In the genomic region with DNA sequence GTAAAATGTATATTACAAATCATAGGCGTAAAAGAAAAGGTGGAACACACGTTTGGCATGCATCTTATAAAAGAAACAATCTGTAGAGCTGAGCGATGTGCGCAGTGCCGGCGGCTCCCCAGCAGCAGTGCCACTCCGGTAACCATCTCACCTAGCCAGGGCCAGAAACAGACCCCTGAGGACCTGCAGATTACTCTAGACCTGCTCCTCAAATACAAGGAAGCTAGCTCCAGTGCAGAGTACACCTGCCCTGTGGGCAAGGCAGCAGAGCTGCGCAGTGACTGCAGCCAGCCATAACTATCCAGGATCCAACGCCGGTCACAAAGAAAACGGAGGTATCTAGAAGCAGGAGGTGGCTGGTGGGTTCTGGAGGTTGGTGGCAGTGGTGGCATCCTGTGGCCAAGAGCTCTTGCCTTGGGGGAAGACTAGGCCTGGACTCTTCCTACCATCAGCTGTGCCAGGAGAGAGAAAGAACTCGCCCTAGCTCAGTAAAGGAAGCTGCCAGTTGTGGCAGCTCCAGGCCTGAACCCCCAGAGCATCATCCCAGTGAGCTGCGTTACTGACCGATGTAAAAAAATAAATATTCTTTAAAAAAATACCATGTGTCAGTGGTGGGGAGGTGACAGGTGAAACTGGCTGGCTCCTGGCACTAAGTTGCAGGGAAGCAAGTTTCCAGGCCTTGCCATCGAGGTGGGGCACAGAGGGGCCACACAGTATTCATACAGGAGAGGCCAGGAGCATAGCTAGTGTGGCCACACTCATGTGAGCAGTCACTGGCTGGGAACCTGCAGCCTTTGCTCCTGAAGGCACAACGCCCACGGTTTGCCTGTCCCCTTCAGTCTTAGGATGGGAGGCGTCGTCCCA, we compare ENCODE assay signal across 8 mouse cellular contexts. TPM values are rescaled to one million over a fixed set of nuclear protein-coding genes. Genes with fewer than 3 reads are reported as not detected.
DNase-seq lines count a peak whose midpoint lies in the region; ATAC-seq lines count a peak whose summit lies in the region.

No protein-coding gene starts in this region.

- peaks cover 9% of the 10 kb centered on the region; the same call in 1 of the 2 replicates for H3K27me3 ChIP-seq in hindbrain, embryonic 10.5 days (ENCODE audit: insufficient read depth, poor library complexity, severe bottlenecking)
- no peaks in the 10 kb centered on the region for H3K27me3 ChIP-seq in hindbrain, embryonic 11.5 days (ENCODE audit: control insufficient read depth, insufficient read depth, low read length)
- no peaks in the 10 kb centered on the region for H3K27me3 ChIP-seq in embryonic facial prominence, embryonic 13.5 days
- H3K27me3 ChIP-seq in intestine, embryonic 16.5 days (replicated peaks; ENCODE audit: control insufficient read depth, insufficient read depth, low read length), result no peaks in the 10 kb centered on the region
- H3K27me3 ChIP-seq in midbrain, embryonic 15.5 days (replicated peaks), result no peaks in the 10 kb centered on the region

- ATAC-seq in hindbrain, embryonic 11.5 days (ENCODE audit: low FRiP score), result no peak
- no peak for ATAC-seq in embryonic facial prominence, embryonic 13.5 days (ENCODE audit: insufficient number of reproducible peaks, insufficient read depth, low FRiP score, low TSS enrichment, low read depth)
- ATAC-seq in intestine, embryonic 16.5 days, result no peak
- no peak for ATAC-seq in midbrain, embryonic 15.5 days (replicated peaks)

- no peaks in the 10 kb centered on the region for H3K9me3 ChIP-seq in hindbrain, embryonic 10.5 days
- no peaks in the 10 kb centered on the region for H3K9me3 ChIP-seq in hindbrain, embryonic 11.5 days (ENCODE audit: control insufficient read depth, low read length)
- H3K9me3 ChIP-seq in embryonic facial prominence, embryonic 13.5 days, result no peaks in the 10 kb centered on the region
- no peaks in the 10 kb centered on the region for H3K9me3 ChIP-seq in intestine, embryonic 16.5 days (ENCODE audit: control insufficient read depth, low read length)
- H3K9me3 ChIP-seq in midbrain, embryonic 15.5 days, result no peaks in the 10 kb centered on the region

- no peak for DNase-seq in hindbrain, embryonic 10.5 days (ENCODE audit: low spot score)
- DNase-seq in hindbrain, embryonic 11.5 days (ENCODE audit: low spot score), result no peak
- no peak for DNase-seq in adipocyte (ENCODE audit: low spot score)
- no peak for DNase-seq in lung, postnatal 4 days
- no peak for DNase-seq in right cerebral cortex, adult 18-20 months

- peaks cover 74% of the 10 kb centered on the region for H3K36me3 ChIP-seq in hindbrain, embryonic 10.5 days
- 0 out of 2 replicates have a peak, but pooled peaks cover 11% of the 10 kb centered on the region for H3K36me3 ChIP-seq in hindbrain, embryonic 11.5 days (ENCODE audit: control insufficient read depth, insufficient read depth, low read length)
- peaks cover 70% of the 10 kb centered on the region for H3K36me3 ChIP-seq in embryonic facial prominence, embryonic 13.5 days
- peaks cover 19% of the 10 kb centered on the region for H3K36me3 ChIP-seq in intestine, embryonic 16.5 days (ENCODE audit: control insufficient read depth, insufficient read depth, low read length)
- H3K36me3 ChIP-seq in midbrain, embryonic 15.5 days (replicated peaks), result peaks cover 38% of the 10 kb centered on the region

- H3K27ac ChIP-seq in hindbrain, embryonic 10.5 days, result peak overlapping the region; percentile 90; the same call in 1 of the 2 replicates
- no peak overlapping the region for H3K27ac ChIP-seq in hindbrain, embryonic 11.5 days (ENCODE audit: low read depth, low read length)
- H3K27ac ChIP-seq in embryonic facial prominence, embryonic 13.5 days, result peak overlapping the region; percentile 73
- peak overlapping the region; percentile 79 for H3K27ac ChIP-seq in intestine, embryonic 16.5 days (ENCODE audit: low read length)
- peak overlapping the region; percentile 89 for H3K27ac ChIP-seq in midbrain, embryonic 15.5 days

- H3K4me2 ChIP-seq in hindbrain, embryonic 11.5 days (replicated peaks; ENCODE audit: low read depth, low read length), result no peak overlapping the region
- H3K4me2 ChIP-seq in embryonic facial prominence, embryonic 13.5 days, result peak overlapping the region; percentile 98
- H3K4me2 ChIP-seq in intestine, embryonic 16.5 days (ENCODE audit: low read depth, low read length), result peak overlapping the region; percentile 43
- peak overlapping the region; percentile 76; the same call in 1 of the 2 replicates for H3K4me2 ChIP-seq in midbrain, embryonic 15.5 days

- peak overlapping the region; percentile 84 for H3K4me3 ChIP-seq in hindbrain, embryonic 10.5 days
- no peak overlapping the region for H3K4me3 ChIP-seq in hindbrain, embryonic 11.5 days (ENCODE audit: low read depth, low read length)
- H3K4me3 ChIP-seq in embryonic facial prominence, embryonic 13.5 days, result peak overlapping the region; percentile 86; the same call in 1 of the 2 replicates
- H3K4me3 ChIP-seq in intestine, embryonic 16.5 days (ENCODE audit: low read length), result peak overlapping the region; percentile 19
- H3K4me3 ChIP-seq in midbrain, embryonic 15.5 days, result peak overlapping the region; percentile 84; the same call in 1 of the 2 replicates

- H3K4me1 ChIP-seq in hindbrain, embryonic 10.5 days (replicated peaks), result peaks cover 38% of the 10 kb centered on the region
- peaks cover 7% of the 10 kb centered on the region for H3K4me1 ChIP-seq in hindbrain, embryonic 11.5 days (replicated peaks; ENCODE audit: control insufficient read depth, insufficient read depth, low read length)
- H3K4me1 ChIP-seq in embryonic facial prominence, embryonic 13.5 days, result peaks cover 16% of the 10 kb centered on the region
- peaks cover 15% of the 10 kb centered on the region for H3K4me1 ChIP-seq in intestine, embryonic 16.5 days (ENCODE audit: control insufficient read depth, insufficient read depth, low read length)
- H3K4me1 ChIP-seq in midbrain, embryonic 15.5 days, result peaks cover 19% of the 10 kb centered on the region

- 89% methylated on average over 19 of the region's 19 CpGs for WGBS in hindbrain, embryonic 10.5 days
- WGBS in hindbrain, embryonic 11.5 days, result 90% methylated on average over 19 of the region's 19 CpGs
- WGBS in embryonic facial prominence, embryonic 13.5 days, result 88% methylated on average over 19 of the region's 19 CpGs
- 89% methylated on average over 19 of the region's 19 CpGs for WGBS in intestine, embryonic 16.5 days
- WGBS in midbrain, embryonic 15.5 days, result 88% methylated on average over 19 of the region's 19 CpGs

- H3K9ac ChIP-seq in hindbrain, embryonic 11.5 days (ENCODE audit: low read depth, low read length), result no peak overlapping the region
- peak overlapping the region; percentile 46 for H3K9ac ChIP-seq in embryonic facial prominence, embryonic 13.5 days
- peak overlapping the region; percentile 52 for H3K9ac ChIP-seq in intestine, embryonic 16.5 days (ENCODE audit: low read depth, low read length)
- no peak overlapping the region for H3K9ac ChIP-seq in midbrain, embryonic 15.5 days

RNA-seq across cellular contexts. Expression of a gene that starts 0.9 kb away (rescaled TPM):
- 374 and 391 TPM in 2 replicates for polyA plus RNA-seq in hindbrain, embryonic 10.5 days (2016; fragmentation: Nextera tagmentation; extraction: Ambion mirVana)
- 328 and 353 TPM in 2 replicates for polyA plus RNA-seq in hindbrain, embryonic 11.5 days (2014; fragmentation: Nextera tagmentation; extraction: Ambion mirVana)
- 317 and 358 TPM in 2 replicates for polyA plus RNA-seq in embryonic facial prominence, embryonic 13.5 days (2015; fragmentation: Nextera tagmentation; extraction: Ambion mirVana)
- polyA plus RNA-seq in intestine, embryonic 16.5 days (2015; fragmentation: Nextera tagmentation; extraction: Ambion mirVana), result 390 and 410 TPM in 2 replicates
- polyA plus RNA-seq in midbrain, embryonic 15.5 days (2015; fragmentation: Nextera tagmentation; extraction: Ambion mirVana), result 318 and 330 TPM in 2 replicates

RNA-seq across cellular contexts. Expression of a gene that starts 16.4 kb away (rescaled TPM):
- 65.8 and 78.4 TPM in 2 replicates for polyA plus RNA-seq in hindbrain, embryonic 10.5 days (2016; fragmentation: Nextera tagmentation; extraction: Ambion mirVana)
- polyA plus RNA-seq in hindbrain, embryonic 11.5 days (2014; fragmentation: Nextera tagmentation; extraction: Ambion mirVana), result 14.6 and 19.0 TPM in 2 replicates
- 51.5 and 63.4 TPM in 2 replicates for polyA plus RNA-seq in embryonic facial prominence, embryonic 13.5 days (2015; fragmentation: Nextera tagmentation; extraction: Ambion mirVana)
- 38.6 and 41.0 TPM in 2 replicates for polyA plus RNA-seq in intestine, embryonic 16.5 days (2015; fragmentation: Nextera tagmentation; extraction: Ambion mirVana)
- polyA plus RNA-seq in midbrain, embryonic 15.5 days (2015; fragmentation: Nextera tagmentation; extraction: Ambion mirVana), result 46.9 and 48.9 TPM in 2 replicates

RNA-seq across cellular contexts. Expression of a gene that starts 28.2 kb away (rescaled TPM):
- 9.8 and 11.8 TPM in 2 replicates for polyA plus RNA-seq in hindbrain, embryonic 10.5 days (2016; fragmentation: Nextera tagmentation; extraction: Ambion mirVana)
- polyA plus RNA-seq in hindbrain, embryonic 11.5 days (2014; fragmentation: Nextera tagmentation; extraction: Ambion mirVana), result 13.8 and 14.6 TPM in 2 replicates
- 29.0 and 29.9 TPM in 2 replicates for polyA plus RNA-seq in embryonic facial prominence, embryonic 13.5 days (2015; fragmentation: Nextera tagmentation; extraction: Ambion mirVana)
- polyA plus RNA-seq in intestine, embryonic 16.5 days (2015; fragmentation: Nextera tagmentation; extraction: Ambion mirVana), result 26.5 and 29.1 TPM in 2 replicates
- 5.5 and 8.2 TPM in 2 replicates for polyA plus RNA-seq in midbrain, embryonic 15.5 days (2015; fragmentation: Nextera tagmentation; extraction: Ambion mirVana)

RNA-seq across cellular contexts. Expression of a gene that starts 30.0 kb away (rescaled TPM):
- polyA plus RNA-seq in hindbrain, embryonic 10.5 days (2016; fragmentation: Nextera tagmentation; extraction: Ambion mirVana), result 0.04 and 0.14 TPM in 2 replicates
- polyA plus RNA-seq in hindbrain, embryonic 11.5 days (2014; fragmentation: Nextera tagmentation; extraction: Ambion mirVana), result 0.05 and 0.06 TPM in 2 replicates
- not detected in 2 replicates for polyA plus RNA-seq in embryonic facial prominence, embryonic 13.5 days (2015; fragmentation: Nextera tagmentation; extraction: Ambion mirVana)
- 0.06 TPM in 1 of 2 replicates, not detected in the other for polyA plus RNA-seq in intestine, embryonic 16.5 days (2015; fragmentation: Nextera tagmentation; extraction: Ambion mirVana)
- polyA plus RNA-seq in midbrain, embryonic 15.5 days (2015; fragmentation: Nextera tagmentation; extraction: Ambion mirVana), result 0.23 and 0.41 TPM in 2 replicates

RNA-seq across cellular contexts. Expression of a gene that starts 46.6 kb away (rescaled TPM):
- 46.3 and 52.9 TPM in 2 replicates for polyA plus RNA-seq in hindbrain, embryonic 10.5 days (2016; fragmentation: Nextera tagmentation; extraction: Ambion mirVana)
- 25.1 and 25.4 TPM in 2 replicates for polyA plus RNA-seq in hindbrain, embryonic 11.5 days (2014; fragmentation: Nextera tagmentation; extraction: Ambion mirVana)
- 49.3 and 54.5 TPM in 2 replicates for polyA plus RNA-seq in embryonic facial prominence, embryonic 13.5 days (2015; fragmentation: Nextera tagmentation; extraction: Ambion mirVana)
- 36.2 and 36.6 TPM in 2 replicates for polyA plus RNA-seq in intestine, embryonic 16.5 days (2015; fragmentation: Nextera tagmentation; extraction: Ambion mirVana)
- 85.5 and 89.5 TPM in 2 replicates for polyA plus RNA-seq in midbrain, embryonic 15.5 days (2015; fragmentation: Nextera tagmentation; extraction: Ambion mirVana)

Comparison
In these comparisons a context has a peak if more than half of its experiments do, and no peak if none do; other contexts are left out.
1. H3K9ac ChIP-seq: peak in embryonic facial prominence, embryonic 13.5 days (single experiment) and intestine, embryonic 16.5 days (single experiment); none in hindbrain, embryonic 11.5 days (single experiment) and midbrain, embryonic 15.5 days (single experiment).